Mouse (Mus musculus) monocyte, adult 5-6 weeks (primary cell): ENCODE results near the gene Fxyd7. TPM values are rescaled to one million over a fixed set of nuclear protein-coding genes. Genes with fewer than 3 reads are reported as not detected.

Source experiments
- ATAC-seq: fragments of 153-309, 156-312 bp; replicated peaks from 2 replicates; pipeline ENCODE4 v1.8.0; 2017; ENCODE audit warnings: mild to moderate bottlenecking; ENCODE audit not compliant: low TSS enrichment, insufficient number of reproducible peaks, severe bottlenecking, poor library complexity, low FRiP score
- total RNA-seq: library from RNA; stranded (forward); fragments of 200-1000, 200-491, 200-594 nt; gene quantifications from 3 replicates; pipeline ENCODE4 v1.2.3, GENCODE M21; 2017

Gene Fxyd7
- total RNA-seq, 1 experiment from 2014 or later = not detected

DNA sequence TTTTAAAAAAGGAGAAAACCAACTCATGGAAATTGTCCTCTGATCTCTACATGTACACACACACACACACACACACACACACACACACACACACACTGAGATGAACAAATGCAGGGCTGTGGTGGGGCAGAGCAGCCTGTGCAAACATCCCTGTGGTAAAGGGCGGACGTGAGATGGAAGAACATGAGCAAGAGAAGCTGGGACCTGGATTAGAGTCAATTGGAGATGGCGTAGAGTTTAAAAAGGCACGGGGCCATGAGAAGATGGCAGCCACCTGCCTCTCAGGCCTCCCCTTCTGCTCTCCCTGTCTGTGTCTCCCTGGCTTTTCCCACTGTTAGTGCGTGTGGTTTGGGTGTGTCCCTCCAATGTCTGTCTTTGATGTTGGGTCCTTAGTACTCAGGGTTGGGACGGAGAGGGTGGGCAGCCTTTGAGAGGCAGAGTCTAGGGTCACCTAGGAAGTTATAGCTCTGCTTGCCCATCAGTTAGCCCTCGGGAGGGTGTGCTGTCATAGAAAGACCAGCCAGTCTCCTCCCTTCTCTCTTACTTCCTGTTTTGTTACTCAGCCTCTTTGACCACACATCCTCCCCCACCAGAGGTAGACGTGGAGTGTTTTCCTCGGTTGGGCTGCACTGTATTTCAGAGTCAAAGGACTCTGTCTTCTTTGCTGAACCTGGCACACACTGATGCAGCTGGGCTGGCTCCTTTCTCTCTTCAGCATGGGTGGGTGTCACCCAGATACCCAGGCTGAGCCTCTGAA, 17.7 kb downstream of the Fxyd7 start:
- ATAC-seq = peak; percentile 75

DNA sequence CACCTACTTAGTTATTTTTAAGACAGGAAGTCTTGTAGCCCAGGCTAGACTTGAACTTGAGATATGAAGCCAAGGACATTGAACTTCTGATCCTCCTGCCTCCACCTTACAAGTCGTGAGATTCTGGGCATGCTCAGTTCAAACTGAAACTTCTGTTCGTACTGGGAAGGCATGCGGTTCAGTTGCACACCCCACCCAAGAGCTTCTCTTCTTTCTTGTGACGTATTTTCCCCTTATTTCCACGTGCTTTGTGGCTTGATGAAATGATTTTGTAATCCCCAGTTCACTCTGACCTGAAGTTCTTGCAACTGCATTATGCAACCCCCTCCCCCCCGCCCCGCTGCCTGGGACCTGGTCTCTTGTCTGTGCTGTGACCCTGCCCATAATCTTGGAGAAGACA, 19.5 kb downstream of the Fxyd7 start:
- peak; percentile 73 for ATAC-seq

DNA sequence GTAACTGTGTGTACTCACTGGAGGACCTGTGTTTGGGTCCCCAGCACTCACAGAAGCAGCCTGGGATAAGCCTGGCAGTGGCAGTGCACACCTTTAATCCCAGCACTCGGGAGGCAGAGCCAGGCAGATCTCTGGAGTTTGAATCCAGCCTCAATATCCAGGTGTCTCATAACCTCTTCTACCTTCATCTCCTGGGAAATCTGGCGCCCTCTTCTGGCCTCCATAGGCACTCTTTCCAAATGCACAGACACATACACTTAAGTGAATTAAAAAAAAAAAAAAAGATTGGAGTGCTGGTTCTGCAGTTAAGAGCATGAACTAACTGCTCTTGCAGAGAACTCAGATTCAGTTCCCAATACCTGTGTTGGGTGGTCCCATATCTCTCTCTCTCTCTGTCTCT, 20.6 kb downstream of the Fxyd7 start:
- no peak for ATAC-seq

DNA sequence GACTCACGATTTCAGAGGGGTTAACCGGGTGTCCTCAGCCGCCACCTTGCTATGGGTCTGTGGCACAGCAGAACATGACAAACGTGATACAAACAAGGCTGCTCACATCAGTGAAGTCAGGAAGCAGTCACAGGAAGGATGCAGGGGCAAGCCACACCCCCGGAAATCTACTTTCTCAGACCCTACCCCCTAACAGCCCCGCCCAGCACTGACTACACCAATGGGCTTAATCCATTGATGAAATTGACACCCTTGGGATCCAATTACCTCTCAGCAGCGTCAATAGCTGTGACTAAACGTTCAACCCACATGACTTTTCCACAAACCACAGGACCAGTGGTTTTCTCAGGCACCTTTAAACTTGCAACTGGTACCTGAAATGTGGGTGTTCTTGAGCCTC, 22.7 kb downstream of the Fxyd7 start:
- ATAC-seq = no peak

DNA sequence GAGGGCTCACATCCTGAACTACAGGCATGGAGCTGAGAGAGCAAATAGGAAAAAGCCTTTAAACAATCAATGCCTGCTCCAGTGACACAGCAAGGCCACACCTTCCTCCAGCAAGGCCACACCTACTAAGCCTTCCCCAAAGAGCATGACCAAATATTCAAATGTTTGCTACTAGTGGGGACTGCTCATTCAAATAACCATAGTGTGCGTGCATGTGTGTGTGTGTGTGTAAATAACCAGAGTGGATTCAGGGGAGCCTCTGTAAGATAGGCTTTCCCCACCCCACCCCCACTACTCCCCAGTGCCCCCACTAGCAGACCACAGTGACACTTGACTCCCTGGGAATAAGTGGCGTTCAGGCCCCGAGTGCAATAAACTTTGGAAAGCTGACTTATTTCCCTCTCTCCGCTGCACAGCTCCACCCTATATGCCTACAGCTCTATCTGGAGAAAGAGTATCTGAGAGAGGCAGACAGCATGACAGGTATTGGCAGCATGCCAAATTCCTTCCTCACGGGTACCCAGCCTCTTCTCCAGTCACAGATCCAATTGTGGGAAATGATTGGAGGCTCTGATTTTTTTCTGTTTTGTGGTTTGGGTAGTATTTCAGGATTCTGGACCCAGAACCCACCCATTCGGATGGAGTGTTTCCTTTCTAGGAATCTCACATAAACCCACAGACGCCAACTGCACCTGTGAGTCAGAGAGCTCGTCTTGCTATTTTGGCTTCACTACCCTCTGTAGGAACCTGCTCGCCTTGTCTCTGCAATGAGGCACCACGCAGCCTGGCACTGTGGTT, 34.0 kb downstream of the Fxyd7 start:
- ATAC-seq = peak; percentile 89

DNA sequence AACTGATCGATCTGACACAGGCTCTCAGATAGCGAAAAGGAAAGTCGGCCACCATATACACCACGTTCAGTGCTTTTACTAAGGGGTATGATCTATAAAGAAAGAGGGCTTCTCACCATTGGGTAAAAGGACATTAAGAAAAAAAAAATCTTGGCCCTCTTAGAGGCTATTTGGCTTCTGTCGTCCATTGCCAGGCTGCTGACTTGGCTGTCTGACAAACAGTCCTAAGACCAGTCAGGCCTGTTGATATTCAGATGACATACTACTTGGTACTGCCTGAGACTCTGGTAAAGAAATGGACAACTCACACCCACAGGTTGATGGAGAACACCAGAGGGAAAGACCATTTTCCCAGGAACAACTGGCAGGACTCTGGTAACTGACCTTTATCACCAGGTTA, 38.3 kb downstream of the Fxyd7 start:
- no peak for ATAC-seq

DNA sequence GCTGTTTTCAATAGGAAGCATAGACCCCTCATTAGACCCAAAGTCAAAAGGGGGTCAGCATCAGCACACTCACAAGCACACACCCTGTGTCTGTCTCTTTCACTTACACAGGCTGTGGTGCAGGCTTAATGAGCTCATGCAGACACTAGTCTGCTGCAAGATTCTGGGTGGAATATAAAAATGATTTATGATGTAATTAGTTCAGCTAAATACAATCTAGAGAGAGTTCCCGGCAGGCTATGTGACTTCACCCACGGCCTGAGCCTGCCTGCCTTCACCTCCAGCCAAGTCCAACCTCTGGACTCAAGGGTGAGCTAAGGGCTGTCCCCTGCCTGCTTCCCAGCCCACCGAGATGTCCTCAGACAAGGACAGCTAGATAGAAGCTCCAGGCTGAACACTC, 42.4 kb downstream of the Fxyd7 start:
- ATAC-seq = no peak

DNA sequence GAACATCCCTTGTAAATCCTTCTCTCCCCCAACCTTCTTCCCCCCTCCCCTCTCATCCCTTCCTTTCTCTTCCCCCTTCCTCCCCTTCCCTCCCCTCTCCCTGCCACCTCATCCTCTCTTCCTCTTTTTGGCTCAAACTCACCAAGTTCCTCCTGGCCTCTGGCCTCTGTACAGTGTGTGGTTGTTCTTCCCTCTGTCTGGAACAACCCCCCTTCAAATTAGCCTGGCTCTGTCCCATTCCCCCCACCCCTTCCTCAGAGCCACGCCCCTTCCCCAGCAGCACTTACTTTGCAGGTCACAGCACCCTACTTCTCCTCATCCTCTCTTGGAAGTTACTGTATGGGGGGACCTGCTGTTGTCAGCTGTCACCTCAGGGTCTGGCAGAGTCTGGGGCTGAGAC, 43.1 kb downstream of the Fxyd7 start:
- peak; percentile 83 for ATAC-seq

DNA sequence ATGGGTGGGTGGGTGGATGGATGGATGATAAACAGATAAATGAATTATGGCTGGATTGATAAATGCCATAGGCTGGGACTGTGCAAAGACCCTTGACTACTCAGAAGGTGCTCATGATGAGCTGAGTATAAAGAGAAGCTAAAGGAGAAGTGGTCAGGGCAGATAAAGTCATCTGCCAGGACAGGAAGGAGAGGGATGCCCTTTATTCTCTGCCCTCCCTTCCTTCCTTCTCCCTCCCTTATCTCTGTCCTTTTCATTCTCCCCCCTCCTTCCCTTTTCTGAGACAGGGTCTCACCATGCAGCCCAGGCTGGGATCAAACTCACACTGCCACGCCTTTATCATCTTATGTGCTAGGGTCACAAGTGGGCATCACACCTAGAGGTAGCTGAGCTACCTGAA, 43.5 kb downstream of the Fxyd7 start:
- peak; percentile 40; the same call in 1 of the 2 replicates for ATAC-seq

DNA sequence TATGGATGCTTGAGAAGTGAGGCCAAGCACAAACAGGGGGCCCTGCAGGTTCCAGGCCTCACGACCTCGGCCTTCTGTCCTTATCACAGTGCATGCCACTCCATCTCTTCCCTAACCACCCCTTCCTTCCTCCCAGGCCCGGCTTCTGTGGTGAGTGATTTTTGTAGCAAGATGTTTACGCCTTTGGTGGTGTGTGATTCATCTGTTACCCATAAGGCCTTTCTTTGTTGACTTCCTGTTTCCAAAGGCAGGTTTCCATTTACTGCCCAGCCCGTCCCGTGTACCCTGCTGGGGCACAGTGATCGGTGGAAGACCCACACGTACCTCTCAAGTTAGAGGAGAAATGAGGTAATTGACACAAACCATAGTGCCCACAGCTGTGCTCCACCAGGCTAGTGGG, 48.6 kb downstream of the Fxyd7 start:
- peak; percentile 89 for ATAC-seq

DNA sequence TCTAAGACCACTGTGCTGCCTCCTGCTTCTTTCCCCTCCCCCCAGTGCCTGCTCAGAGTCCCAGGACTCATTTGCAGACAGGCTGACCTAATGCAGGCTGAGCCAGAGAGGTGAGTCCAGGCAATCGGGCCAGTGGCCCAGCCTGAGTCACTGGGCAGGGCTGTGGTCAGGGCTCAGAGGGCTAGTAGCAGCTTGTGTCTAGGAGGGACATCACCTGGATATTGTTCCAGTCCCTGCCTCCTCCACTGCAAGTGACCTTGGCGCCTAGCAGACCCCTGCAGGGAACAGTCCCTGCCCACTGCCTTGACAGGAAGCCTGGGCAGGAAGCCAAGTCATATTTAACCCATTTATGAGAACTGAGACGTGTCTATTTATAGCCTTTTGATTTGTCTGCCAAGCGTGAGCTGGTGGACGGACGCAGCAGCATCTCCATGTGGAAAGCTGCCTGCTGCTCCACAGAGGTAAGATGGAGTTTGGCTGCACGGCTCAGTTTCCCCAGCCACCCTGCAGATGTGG, 50.7 kb downstream of the Fxyd7 start:
- ATAC-seq = peak; percentile 32

DNA sequence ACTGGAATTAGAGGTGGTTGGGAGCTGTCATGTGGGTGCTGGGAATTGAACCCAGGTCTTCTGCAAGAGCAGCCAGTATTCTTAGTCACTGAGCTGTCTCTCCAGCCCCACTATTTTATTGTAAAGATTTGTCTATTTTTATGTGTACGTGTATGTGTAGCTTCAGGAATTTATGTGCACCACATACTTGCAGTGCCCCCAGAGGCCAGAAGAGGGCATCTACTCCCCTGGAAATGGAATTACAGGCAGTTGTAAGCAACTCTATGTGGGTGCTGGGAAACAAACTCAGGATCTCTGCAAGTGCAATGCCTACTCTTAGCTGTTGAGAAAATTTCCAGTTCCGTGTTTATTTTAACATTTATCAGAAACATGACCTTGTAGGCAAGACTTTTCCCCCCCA, 54.8 kb downstream of the Fxyd7 start:
- no peak for ATAC-seq

DNA sequence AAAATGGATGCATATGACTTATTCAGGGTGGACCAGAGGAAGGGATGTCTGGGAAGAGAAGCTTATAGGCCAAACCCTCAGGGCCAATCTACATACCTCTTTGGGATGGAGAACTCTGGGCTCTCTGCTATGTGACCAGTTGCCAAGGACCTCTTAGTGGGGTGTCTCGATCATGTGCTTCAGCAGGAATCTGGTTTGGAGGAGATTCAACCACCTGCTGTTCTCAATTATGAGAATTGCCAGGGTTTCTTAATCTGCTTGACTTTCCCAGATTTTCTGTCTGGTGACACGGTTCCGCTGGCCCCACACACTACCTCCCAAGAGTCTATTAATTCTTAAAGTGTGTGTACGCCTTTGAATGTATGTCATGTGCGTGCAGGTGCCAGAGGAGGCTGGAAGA, 57.3 kb downstream of the Fxyd7 start:
- no peak for ATAC-seq

Other genes with a start within 250 kb of the Fxyd7 start
- gene Ffar2, start 227.7 kb downstream of the Fxyd7 start, total RNA-seq = 0.19 to 3.1 TPM (median 1.2 TPM) in 3 replicates
- gene Ffar3, start 195.3 kb downstream of the Fxyd7 start, total RNA-seq = not detected in 3 replicates
- gene Ffar1, start 189.9 kb downstream of the Fxyd7 start, total RNA-seq = 0.10 to 1.5 TPM (median 0.32 TPM) in 3 replicates
- 45.5 to 101 TPM (median 62.1 TPM) in 3 replicates for gene Cd22, start 171.1 kb downstream of the Fxyd7 start, total RNA-seq
- gene Mag, start 136.6 kb downstream of the Fxyd7 start, total RNA-seq = 2.5 to 6.9 TPM (median 3.5 TPM) in 3 replicates
- not detected in 3 replicates for gene Hamp2, start 126.8 kb downstream of the Fxyd7 start, total RNA-seq
- gene Hamp, start 107.4 kb downstream of the Fxyd7 start, total RNA-seq = not detected in 3 replicates
- gene Usf2, start 94.7 kb downstream of the Fxyd7 start, total RNA-seq = 126 to 170 TPM (median 139 TPM) in 3 replicates
- 2.2 to 5.1 TPM (median 2.9 TPM) in 3 replicates for gene Lsr, start 78.0 kb downstream of the Fxyd7 start, total RNA-seq
- gene Fam187b, start 77.7 kb downstream of the Fxyd7 start, total RNA-seq = 1.3 TPM in 1 of 3 replicates, not detected in the others
- 930 to 1,250 TPM (median 1,146 TPM) in 3 replicates for gene Fxyd5, start 9.0 kb downstream of the Fxyd7 start, total RNA-seq
- gene Fxyd1, start 5.7 kb upstream of the Fxyd7 start, total RNA-seq = not detected in 3 replicates
- 0.21 to 0.49 TPM (median 0.38 TPM) in 3 replicates for gene Lgi4, start 7.9 kb upstream of the Fxyd7 start, total RNA-seq
- gene Fxyd3, start 25.2 kb upstream of the Fxyd7 start, total RNA-seq = 0.29 TPM in 1 of 3 replicates, not detected in the others
- 0.49 to 1.9 TPM (median 0.57 TPM) in 3 replicates for gene Hpn, start 63.8 kb upstream of the Fxyd7 start, total RNA-seq
- 3.0 to 4.3 TPM (median 4.1 TPM) in 3 replicates for gene Scn1b, start 75.5 kb upstream of the Fxyd7 start, total RNA-seq
- gene Gramd1a, start 104.4 kb upstream of the Fxyd7 start, total RNA-seq = 60.2 to 141 TPM (median 71.3 TPM) in 3 replicates
- not detected in 3 replicates for gene Scgb2b2, start 239.0 kb upstream of the Fxyd7 start, total RNA-seq
- not detected in 3 replicates for gene Scgb1b2, start 240.4 kb upstream of the Fxyd7 start, total RNA-seq